Mouse (Mus musculus) naive thymus-derived CD4-positive, alpha-beta T cell, adult 2 months (primary cell): ENCODE measurements at regions not wholly inside any gene's neighbourhood (a gene's known extent, or its start where the extent isn't known, plus 50 kb on each side); places are given as distances from the start of the nearest gene placed in this dataset.

Experiments
- DNase-seq: peaks from one replicate; pipeline ENCODE4 v3.0.0-alpha.2; 2011; ENCODE audit warnings: low read depth

DNA sequence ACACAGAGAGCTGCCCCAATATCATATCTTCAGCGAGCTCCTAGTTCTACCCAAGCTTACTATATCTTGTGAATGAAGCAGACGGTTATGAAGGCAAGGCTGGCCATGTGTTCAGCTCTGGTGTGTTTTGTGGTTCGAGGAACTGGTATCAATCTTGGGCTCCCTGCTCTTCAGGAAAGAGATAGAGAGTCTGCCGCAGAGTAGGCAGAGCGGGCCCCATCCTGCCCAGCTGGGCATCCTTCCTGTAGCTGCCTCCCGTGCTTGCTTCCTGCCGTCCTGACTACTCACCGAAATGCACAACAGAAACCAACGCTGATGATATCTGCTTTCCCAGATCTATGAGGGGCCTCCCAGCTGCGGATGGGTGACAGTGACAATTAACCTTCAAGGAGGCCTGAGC lies 60.3 kb downstream of the Snrpe start:
- DNase-seq = peak; percentile 49

GRCm38 (mm10) chr1:133548971-133549370 lies 61.1 kb downstream of the Snrpe start:
- no peak for DNase-seq

DNA sequence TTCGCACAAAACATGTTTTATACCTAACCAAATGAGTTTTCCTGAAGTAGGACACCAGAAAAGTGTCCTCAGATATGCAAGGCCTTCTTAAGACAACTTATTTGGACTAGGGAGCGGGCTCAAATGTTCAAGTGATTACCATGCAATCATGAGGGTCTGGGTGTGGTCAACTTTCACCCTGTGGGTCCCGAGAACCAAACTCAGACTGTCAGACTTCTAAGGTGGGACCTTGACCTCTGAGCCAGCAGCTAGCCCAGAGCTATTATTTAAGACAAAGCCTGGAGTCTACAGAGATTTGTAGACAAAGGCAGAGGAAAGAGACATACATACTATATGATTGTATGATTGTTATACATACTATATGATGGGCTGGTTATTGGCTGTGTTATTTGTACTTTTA lies 62.5 kb downstream of the Snrpe start:
- no peak for DNase-seq

GRCm38 (mm10) chr1:133544996-133545395 lies 65.1 kb downstream of the Snrpe start:
- DNase-seq = peak; percentile 68

GRCm38 (mm10) chr1:133543751-133544150 lies 66.3 kb downstream of the Snrpe start:
- no peak for DNase-seq

DNA sequence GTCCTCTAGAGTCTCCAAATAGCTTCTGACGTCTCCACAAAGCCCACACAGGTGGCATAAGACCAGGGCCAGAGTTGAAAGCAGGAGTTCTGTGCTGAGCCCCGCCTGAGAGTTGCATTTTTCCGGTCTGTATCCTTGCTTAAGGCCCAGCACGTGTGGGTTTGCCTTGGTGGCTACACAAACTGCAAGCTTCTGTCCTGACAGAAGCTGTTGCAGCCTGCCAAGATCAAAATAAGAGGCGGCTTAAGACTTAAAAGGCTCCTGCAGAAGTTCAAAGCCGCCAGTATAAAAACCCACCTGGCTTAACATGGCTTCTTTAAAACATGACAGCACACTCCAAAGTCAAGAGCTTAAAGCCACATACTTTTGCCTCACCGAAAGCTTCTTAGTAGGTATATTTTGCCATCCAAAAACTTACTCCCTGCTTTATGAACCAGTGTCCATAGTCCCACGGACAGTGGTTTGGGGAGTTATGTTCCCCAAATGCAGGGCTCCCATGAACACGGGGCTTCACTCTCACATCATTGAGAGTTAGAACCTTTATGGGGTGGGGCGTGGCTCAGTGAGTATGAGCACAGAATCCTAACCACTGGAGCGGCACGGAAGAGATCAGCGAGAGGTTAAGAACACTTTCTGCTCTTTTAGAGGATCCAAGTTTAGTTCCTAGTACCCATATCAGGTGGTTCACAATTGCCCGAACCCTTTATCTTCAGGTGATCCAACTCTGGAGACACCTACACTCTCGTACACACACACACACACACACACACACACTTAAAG lies 67.9 kb downstream of the Snrpe start:
- DNase-seq = peak; percentile 59

DNA sequence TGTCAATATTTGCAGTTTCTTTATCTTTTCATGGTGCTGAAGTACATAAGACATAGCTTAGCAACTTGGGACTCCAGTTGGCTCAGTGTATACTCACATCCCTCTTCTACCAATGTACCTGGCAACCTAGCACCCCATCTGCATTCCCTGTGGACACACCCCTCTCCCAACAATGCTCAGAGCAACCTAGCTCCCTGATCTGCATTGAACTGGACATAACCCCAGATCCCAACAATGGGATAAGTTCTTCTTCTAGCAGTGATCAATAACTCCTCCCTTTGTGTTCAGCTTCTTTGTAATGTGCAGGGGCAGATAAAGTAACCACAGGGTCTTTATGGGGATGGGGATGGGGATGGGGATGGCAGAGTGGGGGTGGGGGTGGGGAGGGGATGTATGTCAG lies 79.4 kb downstream of the Snrpe start:
- no peak for DNase-seq

- no peak for DNase-seq
Measured at GRCm38 (mm10) chr1:133529817-133530216, 80.3 kb downstream of the Snrpe start.

DNA sequence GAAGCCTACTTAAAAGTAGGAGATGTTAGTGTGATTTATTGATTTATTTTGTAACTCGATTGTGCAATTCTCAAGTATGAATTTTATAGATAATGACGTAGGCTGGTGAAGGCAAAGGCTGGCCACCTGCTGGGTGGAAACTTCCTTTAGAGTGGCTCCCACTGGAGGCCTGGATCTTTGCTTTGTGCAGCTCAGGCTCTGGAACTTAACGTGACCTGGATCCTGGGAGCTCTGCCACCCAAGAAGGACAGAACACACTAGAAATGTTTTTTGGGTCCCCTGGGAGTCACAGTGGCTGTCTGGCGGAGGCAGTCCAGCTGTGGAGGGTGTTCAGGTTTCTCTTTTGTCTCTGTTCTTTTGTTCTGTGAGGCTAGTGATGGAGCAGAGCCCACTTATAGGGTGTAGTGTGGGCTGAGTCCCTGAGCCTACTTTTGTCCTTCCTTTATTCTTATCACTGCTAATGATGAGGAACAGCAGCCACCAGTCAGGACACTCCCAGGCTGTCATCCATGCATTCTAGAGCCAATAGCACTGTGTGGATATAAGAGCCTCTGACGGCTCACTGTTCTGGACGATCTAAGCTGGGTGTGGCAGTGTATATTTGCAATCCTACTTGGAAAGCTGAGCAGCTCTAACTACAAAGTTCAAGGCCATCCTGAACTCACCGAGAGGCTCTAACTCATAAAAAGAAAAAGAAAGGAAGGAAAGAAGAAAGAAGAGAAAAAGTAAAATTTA lies 82.3 kb downstream of the Snrpe start:
- DNase-seq = no peak

- DNase-seq = no peak
Measured at GRCm38 (mm10) chr1:133522825-133523224, 87.3 kb downstream of the Snrpe start.

DNA sequence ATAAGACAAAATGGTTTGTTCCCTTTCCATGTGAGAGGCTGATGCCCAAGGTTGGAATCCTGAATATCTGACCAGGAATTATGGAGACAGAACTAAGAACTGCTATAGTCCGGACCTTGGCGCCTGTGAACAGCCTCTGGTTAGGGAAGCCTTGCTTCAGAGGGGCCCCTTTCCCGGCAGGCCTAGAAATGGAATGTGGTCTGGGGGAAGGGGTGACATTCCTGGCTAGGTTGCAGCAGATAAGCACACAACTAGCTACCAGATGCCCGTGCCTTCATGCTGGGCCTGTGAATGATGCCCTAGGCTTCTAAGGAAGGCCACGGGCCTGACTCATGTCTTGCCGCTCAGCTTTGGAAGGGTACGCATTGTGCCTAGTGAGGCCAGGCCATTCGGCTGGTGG lies 89.4 kb downstream of the Snrpe start:
- no peak for DNase-seq

DNA sequence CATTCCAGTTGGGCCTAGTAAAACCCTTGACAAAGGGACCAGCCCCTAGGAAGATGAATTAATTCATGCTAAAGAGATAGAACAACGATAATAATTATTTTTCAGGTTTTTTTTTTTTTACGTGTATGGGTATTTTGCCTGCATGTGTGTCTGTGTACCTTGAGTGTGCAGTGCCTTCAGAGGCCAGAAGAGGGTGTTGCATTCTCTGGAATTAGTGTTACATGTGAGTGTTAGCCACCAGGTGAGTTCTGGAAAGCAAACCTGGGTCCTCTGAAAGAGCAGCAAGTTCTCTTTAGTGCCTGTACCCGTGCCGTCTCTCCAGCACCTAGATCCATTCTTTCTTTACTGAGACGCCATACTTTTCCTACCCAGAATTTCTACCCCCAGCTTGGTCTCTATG lies 92.8 kb upstream of the Sox13 start:
- DNase-seq = no peak

GRCm38 (mm10) chr1:133504116-133504515 lies 79.9 kb upstream of the Sox13 start:
- DNase-seq = no peak

DNA sequence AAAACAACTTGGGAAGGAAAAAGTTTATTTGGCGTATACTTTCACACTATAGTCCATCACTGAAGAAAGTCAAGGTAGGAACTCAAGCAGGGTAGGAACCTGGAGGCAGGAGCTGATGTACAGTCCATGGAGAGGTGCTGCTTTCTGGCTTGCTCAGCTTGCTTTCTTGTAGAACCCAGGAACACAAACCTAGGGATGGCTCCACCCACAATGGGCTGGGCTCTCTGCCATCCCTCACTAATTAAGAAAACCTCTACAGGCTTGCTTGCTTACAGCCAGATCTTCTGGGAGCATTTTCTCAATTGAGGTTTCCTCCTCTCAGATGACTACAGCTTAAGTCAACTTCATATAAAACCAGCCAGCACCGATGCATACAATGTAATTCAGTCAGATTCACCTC lies 79.2 kb upstream of the Sox13 start:
- no peak for DNase-seq

DNA sequence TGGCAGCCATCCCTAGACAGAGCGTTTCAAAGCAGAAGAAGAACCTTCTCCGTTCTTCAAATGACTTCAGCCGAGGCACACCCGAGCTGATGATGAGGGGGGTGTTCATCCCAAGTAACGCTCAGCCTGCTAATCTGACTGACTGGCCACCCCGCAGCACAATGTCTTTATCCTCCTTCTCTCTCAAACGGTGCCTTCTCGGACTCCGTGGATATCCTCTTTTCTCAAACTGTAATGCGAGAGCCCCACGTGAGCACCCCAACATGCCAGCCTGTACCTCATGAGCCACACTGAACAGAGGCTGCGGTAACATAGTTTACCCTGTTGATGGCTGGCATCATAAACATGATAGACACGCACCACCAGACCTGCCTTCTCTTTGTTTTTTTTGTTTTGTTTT lies 76.8 kb upstream of the Sox13 start:
- DNase-seq = no peak

DNA sequence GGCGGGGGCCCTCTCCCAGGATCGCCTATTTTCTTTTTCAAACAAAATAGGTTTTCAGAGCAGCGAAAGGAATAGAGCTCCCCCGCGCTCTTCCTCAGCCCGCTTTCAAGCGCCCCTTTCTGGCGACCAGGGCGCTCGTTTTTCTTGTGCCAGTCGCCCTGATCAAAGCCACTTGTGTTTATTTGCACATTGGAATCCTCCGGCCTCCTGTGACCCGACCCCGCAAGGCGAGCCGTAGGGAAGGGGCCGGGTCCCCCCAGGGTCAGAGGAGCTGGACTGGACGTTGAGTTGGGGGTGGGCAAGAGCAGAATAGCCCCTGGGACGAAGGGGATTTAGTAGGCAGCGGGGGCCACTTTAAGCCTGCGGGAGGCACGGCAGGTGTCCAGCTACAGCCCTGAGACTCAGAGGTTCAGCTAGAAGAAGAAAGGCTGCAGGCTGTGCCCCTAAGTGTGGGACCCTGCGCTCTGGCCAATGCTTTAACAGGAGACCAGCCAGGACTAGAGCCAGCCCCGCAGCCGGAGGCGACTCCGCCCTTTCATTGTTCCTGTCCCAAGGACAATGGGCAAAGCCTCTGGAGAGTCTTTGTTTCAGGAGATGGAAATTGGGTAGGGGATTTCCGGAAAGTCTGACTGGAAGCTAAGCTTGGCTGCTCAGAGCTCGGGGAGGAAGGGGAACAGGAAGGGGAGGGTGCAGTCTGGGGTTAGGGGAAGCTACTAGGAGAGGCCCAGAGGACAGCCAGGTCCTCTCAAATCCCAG lies 69.0 kb upstream of the Sox13 start:
- peak; percentile 33 for DNase-seq

DNA sequence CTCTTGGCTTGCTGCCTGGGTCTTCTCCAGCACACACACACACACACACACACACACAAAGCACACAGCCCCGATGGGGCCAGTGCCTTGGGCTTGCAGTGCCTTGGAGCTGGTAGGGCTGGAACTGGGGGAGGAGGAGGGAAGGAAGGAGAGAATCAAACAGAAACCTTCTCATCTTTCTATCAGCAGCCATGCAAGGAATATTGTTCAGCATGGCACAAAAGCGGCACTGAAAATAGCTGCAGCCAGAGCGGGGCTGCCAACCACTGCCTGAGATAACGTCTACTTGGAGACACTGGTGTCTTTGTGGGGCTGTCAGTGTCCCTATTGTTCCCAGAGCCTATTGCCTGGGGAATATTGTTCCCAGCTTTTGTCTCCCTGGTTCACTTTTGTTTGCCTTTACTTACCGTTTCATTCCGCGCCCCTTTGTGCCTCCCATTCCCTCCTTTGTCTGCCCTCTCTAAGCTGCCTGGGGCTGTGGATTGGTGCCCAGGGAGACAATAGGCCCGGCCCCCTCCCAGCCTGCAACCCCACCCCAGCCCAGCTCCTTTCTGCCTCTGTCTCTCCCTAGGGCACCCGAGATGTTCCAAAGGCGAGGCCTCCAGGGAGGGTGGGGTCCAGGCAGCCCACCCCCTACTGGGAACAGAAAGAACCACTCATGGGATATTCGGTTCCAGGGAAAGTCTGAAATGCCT lies 68.3 kb upstream of the Sox13 start:
- no peak for DNase-seq

GRCm38 (mm10) chr1:133491857-133492290 lies 67.7 kb upstream of the Sox13 start:
- DNase-seq = no peak

GRCm38 (mm10) chr1:133487171-133487901 lies 63.2 kb upstream of the Sox13 start:
- no peak for DNase-seq

DNA sequence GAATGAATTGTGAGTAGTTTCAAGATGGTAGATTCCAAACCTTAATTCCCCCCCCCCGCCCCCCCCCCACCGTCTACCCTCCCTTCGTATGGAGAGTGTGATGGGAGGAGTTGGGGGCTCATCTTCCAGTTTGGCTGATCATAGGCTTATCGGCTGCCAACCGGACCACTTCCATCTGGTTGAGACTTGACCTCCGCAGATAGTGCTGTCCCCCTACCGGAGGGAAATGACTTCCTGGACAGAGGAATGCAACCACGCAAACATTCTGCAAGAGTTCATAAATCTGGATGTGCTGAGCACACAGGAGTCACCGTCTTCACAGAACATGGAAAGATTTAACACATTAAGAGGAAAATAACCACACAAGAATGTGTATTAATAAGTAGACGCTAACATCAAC lies 62.2 kb upstream of the Sox13 start:
- DNase-seq = no peak

GRCm38 (mm10) chr1:133482891-133483290 lies 58.7 kb upstream of the Sox13 start:
- DNase-seq = no peak

DNA sequence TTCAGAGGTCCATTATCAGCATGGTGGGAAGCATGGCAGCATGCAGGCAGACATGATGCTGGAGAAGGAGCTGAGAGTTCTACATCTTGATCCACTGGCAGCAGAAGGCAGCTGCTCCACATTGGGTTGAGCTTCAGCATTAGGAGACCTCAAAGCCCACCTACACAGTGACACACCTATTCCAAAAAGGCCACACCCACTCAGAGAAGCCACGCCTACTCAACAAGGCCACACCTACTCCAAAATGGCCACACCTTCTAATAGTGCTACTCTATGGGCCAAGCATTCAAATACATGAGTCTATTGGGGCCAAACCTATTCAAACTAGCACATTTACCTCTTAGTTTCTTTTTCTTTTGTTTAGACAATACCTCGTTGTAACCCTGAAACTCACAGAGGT lies 50.4 kb upstream of the Sox13 start:
- no peak for DNase-seq
